Mouse (Mus musculus) olfactory bulb, adult 2 months (tissue): ENCODE measurements around the gene Gbp4. TPM values are rescaled to one million over a fixed set of nuclear protein-coding genes. Genes with fewer than 3 reads are reported as not detected.
"Not testable (repeated sequence)": the region's sequence is repeated elsewhere in the genome, so short reads cannot be mapped to it uniquely, and the experiment has no call there.

ENCODE experiments used
- H3K27ac ChIP-seq: fragments of 200-500 bp; 2 replicates; pipeline ENCODE4 v1.5.1; 2012; ENCODE audit warnings: low read depth, low read length; ENCODE audit not compliant: insufficient read depth
- H3K4me1 ChIP-seq: fragments of 200-500 bp; 2 replicates; pipeline ENCODE4 v1.6.1; 2012; ENCODE audit warnings: low read length; ENCODE audit not compliant: control insufficient read depth, insufficient read depth
- H3K4me3 ChIP-seq: fragments of 200-500 bp; 2 replicates; pipeline ENCODE4 v1.5.1; 2012; ENCODE audit warnings: mild to moderate bottlenecking, low read depth, low read length, moderate library complexity; ENCODE audit not compliant: insufficient read depth
- CTCF ChIP-seq: fragments of 200-500 bp; IDR thresholded peaks from 2 replicates; pipeline ENCODE4 v1.5.1; 2012; ENCODE audit warnings: low read depth, mild to moderate bottlenecking, low read length, moderate library complexity; ENCODE audit not compliant: insufficient read depth
- POLR2A ChIP-seq: fragments of 200-500 bp; IDR thresholded peaks from 2 replicates; pipeline ENCODE4 v1.6.1; 2012; ENCODE audit warnings: mild to moderate bottlenecking, low read depth, low read length, moderate library complexity; ENCODE audit not compliant: insufficient read depth
- WGBS: fragments of 180-500 bp; shearing (Covaris S2); methylation state at CpG from one replicate; pipeline ENCODE4 v1.1.7; 2018; 5-methylcytosine and 5-hydroxymethylcytosine counted together
- polyA plus RNA-seq: library from polyadenylated mRNA; stranded (reverse); fragments of >200 nt; gene quantifications from 2 replicates; pipeline ENCODE4 v1.2.4, GENCODE M21; 2012; ENCODE audit warnings: low replicate concordance; ENCODE audit not compliant: missing spikeins, insufficient read depth, insufficient read length

Gbp4 gene
- polyA plus RNA-seq, 1 experiment, result not detected

DNA sequence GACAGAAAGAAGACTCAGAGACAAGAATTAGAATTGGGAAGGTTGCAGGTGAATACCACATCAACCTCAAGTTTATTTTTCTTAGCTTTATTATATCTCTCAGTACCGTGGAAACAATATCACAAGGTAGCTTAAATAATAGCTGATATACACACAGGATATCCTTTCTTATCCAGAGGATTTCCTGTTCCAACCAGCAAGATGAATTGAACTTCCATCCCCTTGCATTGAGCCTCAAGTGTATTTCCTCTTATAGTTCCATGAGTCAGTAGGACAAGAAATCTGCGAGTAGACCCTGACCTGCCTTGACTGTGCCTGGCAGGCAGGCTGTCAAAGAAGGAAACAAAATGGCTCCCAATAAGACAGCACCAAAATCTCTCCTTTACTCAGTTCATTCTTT is 23.6 kb downstream of the Gbp4 start:
- Histone ChIP-seq H3K4me3 (no peak overlapping the region), H3K27ac (no peak overlapping the region), H3K4me1 (no peaks in the 10 kb centered on the region)
- TF ChIP-seq POLR2A (no peak), CTCF (no peak)
- 86% methylated on average over 2 of the region's 2 CpGs for WGBS

DNA sequence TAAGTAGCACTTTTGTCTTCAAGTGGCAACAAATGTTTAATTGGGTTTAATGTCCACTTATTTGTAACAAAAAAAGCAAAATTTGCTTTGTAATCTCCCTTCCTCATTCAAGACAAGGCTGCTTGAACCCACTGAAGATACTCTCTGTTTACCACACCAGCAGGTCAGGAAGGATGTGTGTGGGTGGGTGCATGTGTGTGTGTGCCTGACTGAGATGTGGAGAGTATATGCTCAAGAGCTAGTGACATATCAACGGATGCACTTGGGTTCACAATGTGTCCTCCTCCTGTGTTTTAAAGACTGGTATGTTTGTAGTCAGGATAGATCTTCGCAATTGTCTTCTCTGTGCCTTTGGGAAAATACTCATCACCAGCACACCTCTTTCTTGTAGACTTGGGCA is 24.7 kb downstream of the Gbp4 start:
- 87% methylated on average over 2 of the region's 2 CpGs for WGBS
- no peak for TF ChIP-seq POLR2A
- no peak for TF ChIP-seq CTCF

DNA sequence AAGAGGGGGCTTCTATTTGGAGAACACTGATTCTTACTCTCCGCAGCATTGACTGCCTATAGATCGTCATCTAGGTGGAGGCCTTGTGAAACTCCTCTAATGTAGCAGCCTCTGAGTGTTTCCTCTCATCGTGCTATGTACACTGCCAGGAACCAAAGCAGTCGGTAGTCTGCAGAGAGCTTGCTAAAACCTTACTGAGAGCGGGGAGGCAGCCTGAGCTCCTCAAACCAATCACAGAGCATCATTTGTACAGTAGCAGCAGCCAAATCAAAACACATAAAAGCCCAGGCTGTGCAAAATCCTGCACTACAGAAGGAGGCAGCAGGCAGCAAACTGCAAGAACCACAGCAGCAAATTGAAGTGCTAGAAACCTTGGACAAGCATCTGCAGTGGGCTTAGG is 25.7 kb downstream of the Gbp4 start:
- H3K27ac ChIP-seq, result no peak overlapping the region
- WGBS, result 89% methylated on average over 5 of the region's 5 CpGs

More for the DNA sequence above, 24.7 kb downstream of the Gbp4 start:
- Histone ChIP-seq H3K4me3 (no peak overlapping the region), H3K27ac (no peak overlapping the region), H3K4me1 (no peaks in the 10 kb centered on the region)

GRCm38 (mm10) chr5:105110271-105110852 is 29.0 kb downstream of the Gbp4 start:
- 20% methylated on average over 4 of the region's 4 CpGs for WGBS
- H3K27ac ChIP-seq, H3K4me1 ChIP-seq: not testable (repeated sequence)

More for the DNA sequence above, 25.7 kb downstream of the Gbp4 start:
- H3K4me1 ChIP-seq, result no peaks in the 10 kb centered on the region
- TF ChIP-seq POLR2A (no peak), CTCF (no peak)
- no peak overlapping the region for H3K4me3 ChIP-seq

DNA sequence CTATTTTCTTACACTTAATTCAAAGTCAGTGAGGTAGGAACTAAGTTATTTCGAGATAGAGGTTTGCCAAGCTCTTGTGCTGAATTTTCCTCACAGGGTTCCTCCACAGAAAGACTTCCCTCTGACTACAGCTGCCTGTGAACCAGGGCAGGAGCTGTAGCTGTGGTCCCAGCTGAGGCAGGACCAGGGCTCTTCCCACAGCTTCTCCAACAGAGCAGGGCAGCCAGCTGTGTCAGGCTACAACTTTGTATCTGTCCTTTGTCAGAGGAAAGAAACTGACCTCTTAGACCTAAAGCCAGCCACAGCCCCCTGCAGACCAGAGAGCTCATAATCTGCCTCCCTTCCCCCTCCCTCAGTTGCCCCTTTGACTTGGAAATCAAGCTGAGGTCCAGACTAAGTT is 29.6 kb downstream of the Gbp4 start:
- H3K4me1 ChIP-seq, H3K4me3 ChIP-seq, H3K27ac ChIP-seq: not testable (repeated sequence)
- WGBS, result 29% methylated on average over 1 of the region's 1 CpGs

More at GRCm38 (mm10) chr5:105110271-105110852, 29.0 kb downstream of the Gbp4 start:
- H3K4me3 ChIP-seq, result not testable (repeated sequence)

GRCm38 (mm10) chr5:105105689-105106088 is 33.7 kb downstream of the Gbp4 start:
- not testable (repeated sequence) for H3K4me1 ChIP-seq, H3K4me3 ChIP-seq, H3K27ac ChIP-seq
- 82% methylated on average over 2 of the region's 2 CpGs for WGBS

- no peaks in the 10 kb centered on the region for H3K4me1 ChIP-seq
- H3K27ac ChIP-seq, result no peak overlapping the region
- TF ChIP-seq POLR2A (no peak), CTCF (no peak)
- no peak overlapping the region for H3K4me3 ChIP-seq
Observed at GRCm38 (mm10) chr5:105081900-105082299, 57.5 kb downstream of the Gbp4 start.

DNA sequence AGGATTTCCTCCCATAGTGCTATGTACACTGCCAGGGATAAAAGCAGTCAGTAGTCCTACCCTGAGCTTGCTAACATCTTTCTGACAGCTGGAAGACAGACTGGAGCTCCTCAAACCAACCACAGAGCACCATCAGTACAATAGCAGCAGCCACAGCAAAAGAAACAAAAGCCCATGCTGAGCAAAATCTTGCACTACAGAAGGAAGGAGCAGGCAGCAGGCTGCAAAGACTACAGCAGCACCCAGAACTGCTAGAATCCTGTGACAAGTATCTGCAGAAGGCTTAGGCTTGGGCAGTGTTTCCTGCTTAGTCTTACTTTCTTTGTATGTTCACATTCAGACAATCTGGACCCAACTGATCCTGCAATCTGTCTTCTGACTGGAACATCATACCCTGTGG is 71.0 kb downstream of the Gbp4 start:
- H3K4me3 ChIP-seq, H3K27ac ChIP-seq, H3K4me1 ChIP-seq: not testable (repeated sequence)

Other genes starting within 250 kb of the Gbp4 start
- not detected in 2 replicates for gene Abcg3, start 156.9 kb downstream of the Gbp4 start, polyA plus RNA-seq
- not detected in 2 replicates for gene Gbp9, start within 50 bp of the Gbp4 start, polyA plus RNA-seq
- gene Gbp8, start within 50 bp of the Gbp4 start, polyA plus RNA-seq, result 229 TPM in 1 of 2 replicates, not detected in the other
- not detected in 2 replicates for gene Gbp10, start 99.9 kb upstream of the Gbp4 start, polyA plus RNA-seq
- not detected in 2 replicates for gene Gm43302, start 154.1 kb upstream of the Gbp4 start, polyA plus RNA-seq
- gene Gbp6, start 154.1 kb upstream of the Gbp4 start, polyA plus RNA-seq, result not detected in 2 replicates